Mouse (Mus musculus) left cerebral cortex, adult 2 months (tissue): ENCODE measurements around the gene Lekr1. TPM values are rescaled to one million over a fixed set of nuclear protein-coding genes. Genes with fewer than 3 reads are reported as not detected.

Source experiments
- DNase-seq, 2 experiments: peaks; one replicate each; pipeline ENCODE4 v3.0.0; 2021 to 2022; ENCODE audit warnings: low spot score in 2 of 2, mixed read lengths in 1 of 2; ENCODE audit errors: extremely low spot score in 1 of 2
- H3K27ac ChIP-seq: fragments of 200-600 bp; 2 replicates; pipeline ENCODE4 v1.8.1; 2022
- H3K4me3 ChIP-seq: fragments of 200-600 bp; 2 replicates; pipeline ENCODE4 v1.8.1; 2022
- CTCF ChIP-seq: fragments of 200-600 bp; IDR thresholded peaks from 2 replicates; pipeline ENCODE4 v1.8.1; 2022; ENCODE audit warnings: antibody characterized with exemption, mild to moderate bottlenecking, moderate library complexity
- intact Hi-C: fragments of 180-260 bp; cut with DNase I; formaldehyde crosslinking; loops from one replicate; pipeline ENCODE4 v1.15.1; 2025
- long read RNA-seq, 2 experiments: library from polyadenylated mRNA; stranded (forward); transcript quantifications; one replicate each; pipeline ENCODE4 v2.0.0; 2021; ENCODE audit warnings: borderline mapping rate in 2 of 2
- total RNA-seq, 2 experiments: library from RNA; stranded (reverse); gene quantifications; 2 replicates each; pipeline ENCODE4 v1.2.3; 2021

Lekr1 gene
- total RNA-seq = 1 to 10 TPM; 6.4 to 6.5 TPM
- long read RNA-seq, experiment 1, partial matches to known transcripts = 1 of 3 reads
- long read RNA-seq, experiment 1, other reads (novel, unspliced or antisense) = 2 of 3 reads
- long read RNA-seq, experiment 2, partial matches to known transcripts = 0 of 4 reads
- long read RNA-seq, experiment 2, other reads (novel, unspliced or antisense) = 3 of 4 reads

- peak within 1 kb of the TSS; percentile 73 for H3K4me3 ChIP-seq
- H3K27ac ChIP-seq = peak within 1 kb of the TSS; percentile 87
- peak; percentile 90 to 91 for DNase-seq
- no peak for TF ChIP-seq CTCF
- intact Hi-C loops = loop anchor here (5.0 to 10.0 kb wide), 3 partner anchors 196 to 1919 kb away; partner anchors contain the start of gene Mfsd1
These were observed at the start of gene Lekr1 for GRCm38 (mm10) chr3:65665977-65666766. Lekr1 (plus strand) TSS chr3:65666228.

- no peak for TF ChIP-seq CTCF
- no peak for DNase-seq
- no peak overlapping the region for H3K27ac ChIP-seq
- H3K4me3 ChIP-seq = no peak overlapping the region
- intact Hi-C loops = no loop called here
These were observed 48.5 kb upstream of the Lekr1 start for GRCm38 (mm10) chr3:65617507-65617906.

- Histone ChIP-seq H3K27ac (no peak overlapping the region), H3K4me3 (no peak overlapping the region)
- no peak for DNase-seq
- no peak for TF ChIP-seq CTCF
- intact Hi-C loops = no loop called here
These were observed 46.7 kb upstream of the Lekr1 start for GRCm38 (mm10) chr3:65619340-65619739.

GRCm38 (mm10) chr3:65623057-65623456, 43.0 kb upstream of the Lekr1 start:
- Histone ChIP-seq H3K27ac (no peak overlapping the region), H3K4me3 (no peak overlapping the region)
- DNase-seq = no peak
- TF ChIP-seq CTCF = no peak
- intact Hi-C loops = no loop called here

GRCm38 (mm10) chr3:65625496-65626289, 40.3 kb upstream of the Lekr1 start:
- no peak for DNase-seq
- no peak overlapping the region for H3K4me3 ChIP-seq
- intact Hi-C loops = no loop called here
- TF ChIP-seq CTCF = no peak
- no peak overlapping the region for H3K27ac ChIP-seq

GRCm38 (mm10) chr3:65626290-65626914, 39.6 kb upstream of the Lekr1 start:
- TF ChIP-seq CTCF = no peak
- no peak for DNase-seq
- Histone ChIP-seq H3K27ac (no peak overlapping the region), H3K4me3 (no peak overlapping the region)
- intact Hi-C loops = no loop called here

- intact Hi-C loops = no loop called here
- no peak for DNase-seq
- TF ChIP-seq CTCF = no peak
These were observed 38.9 kb upstream of the Lekr1 start for GRCm38 (mm10) chr3:65627021-65627706.

GRCm38 (mm10) chr3:65627707-65628028, 38.4 kb upstream of the Lekr1 start:
- intact Hi-C loops = no loop called here
- Histone ChIP-seq H3K27ac (no peak overlapping the region), H3K4me3 (no peak overlapping the region)
- no peak for DNase-seq
- no peak for TF ChIP-seq CTCF

More at GRCm38 (mm10) chr3:65627021-65627706, 38.9 kb upstream of the Lekr1 start:
- H3K27ac ChIP-seq = no peak overlapping the region
- H3K4me3 ChIP-seq = no peak overlapping the region

GRCm38 (mm10) chr3:65629565-65630112, 36.4 kb upstream of the Lekr1 start:
- no peak for TF ChIP-seq CTCF
- DNase-seq = no peak
- intact Hi-C loops = no loop called here
- no peak overlapping the region for H3K4me3 ChIP-seq
- H3K27ac ChIP-seq = no peak overlapping the region

GRCm38 (mm10) chr3:65633604-65634003, 32.4 kb upstream of the Lekr1 start:
- no peak overlapping the region for H3K27ac ChIP-seq
- TF ChIP-seq CTCF = no peak
- no peak overlapping the region for H3K4me3 ChIP-seq
- DNase-seq = no peak
- intact Hi-C loops = no loop called here

GRCm38 (mm10) chr3:65635983-65636382, 30.0 kb upstream of the Lekr1 start:
- intact Hi-C loops = no loop called here
- peak in 1 of 2 experiments; percentile 19 for DNase-seq
- H3K4me3 ChIP-seq = no peak overlapping the region
- no peak overlapping the region for H3K27ac ChIP-seq
- TF ChIP-seq CTCF = no peak
